In genomic region chr9:21169157-21169556, GRCm38 (mm10) we compare ENCODE assay signal across 8 mouse cellular contexts. TPM values are rescaled to one million over a fixed set of nuclear protein-coding genes. Genes with fewer than 3 reads are reported as not detected.
DNase-seq lines count a peak whose midpoint lies in the region; ATAC-seq and TF ChIP-seq lines count a peak whose summit lies in the region.
"Had no signal": no experiment of that assay in that cellular context is flagged by ENCODE, and none has a peak within 500 bp of the region (broad histone marks: within the 10 kb centered on the region; RNA-seq: fewer than 3 reads in every experiment).

No protein-coding gene starts in this region.

- peaks cover 49% of the 10 kb centered on the region for H3K4me1 ChIP-seq in hindbrain, embryonic 10.5 days (replicated peaks)
- H3K4me1 ChIP-seq in hindbrain, postnatal 0 days (ENCODE audit: insufficient read depth, low read length), result peaks cover 5% of the 10 kb centered on the region; the same call in 1 of the 2 replicates
- H3K4me1 ChIP-seq in ES-E14 (ENCODE audit: control insufficient read depth in 2 of 2, insufficient read depth in 2 of 2, low read length in 2 of 2, poor library complexity in 1 of 2), result peaks cover 0 to 2% of the 10 kb centered on the region in 2 experiments; a peak in 1 of 4 replicates
- peaks cover 50% of the 10 kb centered on the region for H3K4me1 ChIP-seq in limb, embryonic 10.5 days

- in situ Hi-C loops in ES-E14 (cut with MboI; ENCODE audit: low sequenced_read_pairs in 2 of 2, unreplicated experiment in 2 of 2), result no loop called here

- peaks cover 7% of the 10 kb centered on the region for H3K79me3 ChIP-seq in C2C12 (ENCODE audit: low read depth)

- 38% methylated on average over 1 of the region's 1 CpGs for whole genome bisulfite sequencing in hindbrain, embryonic 10.5 days
- WGBS in hindbrain, postnatal 0 days, result 36% methylated on average over 1 of the region's 1 CpGs
- WGBS in limb, embryonic 10.5 days, result 41% methylated on average over 1 of the region's 1 CpGs

- H3K9me3 ChIP-seq in hindbrain, embryonic 10.5 days, result no peaks in the 10 kb centered on the region
- H3K9me3 ChIP-seq in hindbrain, postnatal 0 days (ENCODE audit: low read length), result no peaks in the 10 kb centered on the region
- no peaks in the 10 kb centered on the region for H3K9me3 ChIP-seq in ES-E14 (ENCODE audit: control insufficient read depth, insufficient read depth, low read depth, low read length)
- H3K9me3 ChIP-seq in limb, embryonic 10.5 days (replicated peaks), result no peaks in the 10 kb centered on the region
- H3K9me3 ChIP-seq: neural tube, embryonic 12.5 days had no signal

- peak overlapping the region; percentile 71; the same call in 1 of the 2 replicates for H3K27ac ChIP-seq in hindbrain, embryonic 10.5 days
- H3K27ac ChIP-seq in hindbrain, postnatal 0 days, result no peak overlapping the region
- H3K27ac ChIP-seq in ES-E14 (ENCODE audit: insufficient read depth, low read depth, low read length, poor library complexity, severe bottlenecking), result no peak overlapping the region
- peak overlapping the region; percentile 87; the same call in 1 of the 2 replicates for H3K27ac ChIP-seq in limb, embryonic 10.5 days
- H3K27ac ChIP-seq: neural tube, embryonic 12.5 days had no signal

- H3K27me3 ChIP-seq in hindbrain, embryonic 10.5 days (ENCODE audit: insufficient read depth, poor library complexity, severe bottlenecking), result peaks cover 44% of the 10 kb centered on the region
- peaks cover 29% of the 10 kb centered on the region for H3K27me3 ChIP-seq in hindbrain, postnatal 0 days (ENCODE audit: insufficient read depth, low read length)
- no peaks in the 10 kb centered on the region for H3K27me3 ChIP-seq in C2C12 (ENCODE audit: control insufficient read depth, insufficient read depth, insufficient read length)
- H3K27me3 ChIP-seq in limb, embryonic 10.5 days (ENCODE audit: low read depth, poor library complexity, severe bottlenecking), result peaks cover 31% of the 10 kb centered on the region

- H3K9ac ChIP-seq in hindbrain, postnatal 0 days (replicated peaks; ENCODE audit: low read length), result no peak overlapping the region
- H3K9ac ChIP-seq in ES-E14 (ENCODE audit: insufficient read depth, low read depth, low read length, poor library complexity, severe bottlenecking), result no peak overlapping the region
- H3K9ac ChIP-seq: neural tube, embryonic 12.5 days had no signal

- no peak overlapping the region for H3K4me2 ChIP-seq in hindbrain, postnatal 0 days (ENCODE audit: low read depth, low read length)

- no peaks in the 10 kb centered on the region for H3K36me3 ChIP-seq in hindbrain, embryonic 10.5 days
- no peaks in the 10 kb centered on the region for H3K36me3 ChIP-seq in hindbrain, postnatal 0 days (ENCODE audit: insufficient read depth, low read length)
- no peaks in the 10 kb centered on the region for H3K36me3 ChIP-seq in C2C12 (ENCODE audit: control insufficient read depth, insufficient read depth)
- no peaks in the 10 kb centered on the region for H3K36me3 ChIP-seq in ES-E14 (ENCODE audit: control insufficient read depth, insufficient read depth, low read length, poor library complexity, severe bottlenecking)
- no peaks in the 10 kb centered on the region for H3K36me3 ChIP-seq in limb, embryonic 10.5 days
- H3K36me3 ChIP-seq: neural tube, embryonic 12.5 days had no signal

- no peak overlapping the region for H3K4me3 ChIP-seq in hindbrain, embryonic 10.5 days
- no peak overlapping the region for H3K4me3 ChIP-seq in hindbrain, postnatal 0 days (ENCODE audit: low read length)
- H3K4me3 ChIP-seq in C2C12 (ENCODE audit: insufficient read depth, poor library complexity, severe bottlenecking), result no peak overlapping the region
- no peak overlapping the region for H3K4me3 ChIP-seq in ES-E14 (ENCODE audit: insufficient read depth in 1 of 2, low read depth in 1 of 2, low read length in 2 of 2, poor library complexity in 1 of 2, severe bottlenecking in 1 of 2)
- H3K4me3 ChIP-seq in limb, embryonic 10.5 days, result peak overlapping the region; percentile 44; the same call in 1 of the 2 replicates
- H3K4me3 ChIP-seq: neural tube, embryonic 12.5 days had no signal

- no peak for TF ChIP-seq CTCF in hindbrain, postnatal 0 days (IDR thresholded peaks at IDR 0.05; ENCODE audit: low read depth)
- no peak for TF ChIP-seq CTCF in C2C12 (IDR thresholded peaks at IDR 0.05; ENCODE audit: control insufficient read depth, insufficient read depth, insufficient read length)

- peaks cover 19% of the 10 kb centered on the region for H3K79me2 ChIP-seq in C2C12 (ENCODE audit: control insufficient read depth, insufficient read depth)

- no peak for ATAC-seq in hindbrain, postnatal 0 days
- ATAC-seq in activated CD4-positive, CD25-positive, alpha-beta regulatory T cell, adult 4 months, result no peak

- no peak for DNase-seq in hindbrain, embryonic 10.5 days (ENCODE audit: low spot score)
- DNase-seq in hindbrain, postnatal 0 days (ENCODE audit: low spot score), result no peak
- no peak for DNase-seq in ES-E14 (ENCODE audit: low read depth, low spot score)
- DNase-seq in limb, embryonic 10.5 days (ENCODE audit: low spot score), result no peak
- DNase-seq in thymus, postnatal 4 days, result no peak

- peak overlapping the region; percentile 37 for H3ac ChIP-seq in C2C12 (ENCODE audit: control insufficient read depth, insufficient read length, low read depth)

TF ChIP-seq in C2C12, 6 proteins besides CTCF, POLR2A, EP300 and RAD21:
- TF ChIP-seq MYOD1 (IDR thresholded peaks at IDR 0.05; ENCODE audit: control insufficient read depth, insufficient read length, low read depth) (no peak), MYOG (IDR thresholded peaks at IDR 0.05; ENCODE audit: control insufficient read depth, extremely low read depth, insufficient read length) (no peak), CEBPB (IDR thresholded peaks at IDR 0.05; ENCODE audit: low read depth) (no peak), MAX (IDR thresholded peaks at IDR 0.05) (no peak), FOSL1 (IDR thresholded peaks at IDR 0.05; ENCODE audit: insufficient read depth, low read length, poor library complexity, severe bottlenecking) (no peak), USF1 (IDR thresholded peaks at IDR 0.05; ENCODE audit: low read depth) (no peak)

TF ChIP-seq in ES-E14, 5 proteins besides CTCF, POLR2A, EP300 and RAD21:
- TF ChIP-seq HCFC1 (IDR thresholded peaks at IDR 0.05; ENCODE audit: borderline replicate concordance, insufficient read depth, low read length), result no peak
- no peak for TF ChIP-seq ZC3H11A (IDR thresholded peaks at IDR 0.05; ENCODE audit: borderline replicate concordance, low read depth, low read length)
- TF ChIP-seq MAFK (IDR thresholded peaks at IDR 0.05; ENCODE audit: insufficient read depth, low read depth, low read length), result no peak
- TF ChIP-seq ZNF384 (IDR thresholded peaks at IDR 0.05; ENCODE audit: low read depth, low read length), result 0 out of 2 replicates have a peak, but pooled peaks have one; percentile 4
- no peak for TF ChIP-seq CHD2 (IDR thresholded peaks at IDR 0.05; ENCODE audit: low read depth, low read length)
TF ChIP-seq in ES-E14: peak in this region for 1.

RNA-seq across cellular contexts. Expression of gene Pde4a, which starts 3.6 kb away (rescaled TPM):
- polyA plus RNA-seq in hindbrain, embryonic 10.5 days (2016; fragmentation: Nextera tagmentation; extraction: Ambion mirVana), result 3.7 and 6.5 TPM in 2 replicates
- total RNA-seq in hindbrain, postnatal 0 days (2014; rRNA removed), result 41.3 and 45.0 TPM in 2 replicates
- 46.4 and 47.7 TPM in 2 replicates for polyA plus RNA-seq in hindbrain, postnatal 0 days (2015; fragmentation: Nextera tagmentation; extraction: Ambion mirVana)
- 7.4 TPM for polyA plus RNA-seq in C2C12 (2012; fragmentation: generic; extraction: Trizol)
- 3.2 and 4.9 TPM in 2 replicates for total RNA-seq in ES-E14 (2012; rRNA removed)
- polyA plus RNA-seq in limb, embryonic 10.5 days (2016; fragmentation: Nextera tagmentation; extraction: Ambion mirVana), result 3.6 and 4.5 TPM in 2 replicates
- 1 to 10 TPM in 1 of 2 experiments, under 1 TPM in 1; 0.44 to 1.1 TPM for polyA plus RNA-seq in activated CD4-positive, CD25-positive, alpha-beta regulatory T cell, adult 4 months (2017; shearing (Covaris generic))

RNA-seq across cellular contexts. Expression of gene Cdc37, which starts 19.4 kb away (rescaled TPM):
- 333 and 374 TPM in 2 replicates for polyA plus RNA-seq in hindbrain, embryonic 10.5 days (2016; fragmentation: Nextera tagmentation; extraction: Ambion mirVana)
- total RNA-seq in hindbrain, postnatal 0 days (2014; rRNA removed), result 20.1 and 21.4 TPM in 2 replicates
- 173 and 181 TPM in 2 replicates for polyA plus RNA-seq in hindbrain, postnatal 0 days (2015; fragmentation: Nextera tagmentation; extraction: Ambion mirVana)
- polyA plus RNA-seq in C2C12 (2012; fragmentation: generic; extraction: Trizol), result 342 TPM
- total RNA-seq in ES-E14 (2012; rRNA removed), result 118 and 165 TPM in 2 replicates
- 434 and 487 TPM in 2 replicates for polyA plus RNA-seq in limb, embryonic 10.5 days (2016; fragmentation: Nextera tagmentation; extraction: Ambion mirVana)
- polyA plus RNA-seq in activated CD4-positive, CD25-positive, alpha-beta regulatory T cell, adult 4 months (2017; shearing (Covaris generic)), result 100 to 1,000 TPM; 102 to 129 TPM

RNA-seq across cellular contexts. Expression of gene Tyk2, which starts 38.1 kb away (rescaled TPM):
- 15.3 and 15.5 TPM in 2 replicates for polyA plus RNA-seq in hindbrain, embryonic 10.5 days (2016; fragmentation: Nextera tagmentation; extraction: Ambion mirVana)
- 10.8 and 15.4 TPM in 2 replicates for total RNA-seq in hindbrain, postnatal 0 days (2014; rRNA removed)
- polyA plus RNA-seq in hindbrain, postnatal 0 days (2015; fragmentation: Nextera tagmentation; extraction: Ambion mirVana), result 5.7 and 6.2 TPM in 2 replicates
- 8.7 TPM for polyA plus RNA-seq in C2C12 (2012; fragmentation: generic; extraction: Trizol)
- 16.8 and 20.9 TPM in 2 replicates for total RNA-seq in ES-E14 (2012; rRNA removed)
- 11.5 and 15.3 TPM in 2 replicates for polyA plus RNA-seq in limb, embryonic 10.5 days (2016; fragmentation: Nextera tagmentation; extraction: Ambion mirVana)
- polyA plus RNA-seq in activated CD4-positive, CD25-positive, alpha-beta regulatory T cell, adult 4 months (2017; shearing (Covaris generic)), result 10 to 100 TPM; 30.0 to 60.9 TPM

Comparison
In these comparisons a context has a peak if more than half of its experiments do, and no peak if none do; other contexts are left out.
1. H3K27ac ChIP-seq: peak in hindbrain, embryonic 10.5 days (single experiment) and limb, embryonic 10.5 days (single experiment); none in hindbrain, postnatal 0 days (single experiment) and ES-E14 (single experiment).